Mouse (Mus musculus): Measurements from ENCODE around the gene Fbxw5.

Fbxw5 gene

GRCm38 (mm10) chr2:25477967-25478675, 22.4 kb upstream of the Fbxw5 start:
- peak; percentile 75 for DNase-seq (ENCODE audit: low spot score)

GRCm38 (mm10) chr2:25479551-25480311, 20.8 kb upstream of the Fbxw5 start:
- DNase-seq (ENCODE audit: low spot score) = no peak

GRCm38 (mm10) chr2:25480541-25480940, 20.0 kb upstream of the Fbxw5 start:
- DNase-seq (ENCODE audit: low spot score) = no peak

DNA sequence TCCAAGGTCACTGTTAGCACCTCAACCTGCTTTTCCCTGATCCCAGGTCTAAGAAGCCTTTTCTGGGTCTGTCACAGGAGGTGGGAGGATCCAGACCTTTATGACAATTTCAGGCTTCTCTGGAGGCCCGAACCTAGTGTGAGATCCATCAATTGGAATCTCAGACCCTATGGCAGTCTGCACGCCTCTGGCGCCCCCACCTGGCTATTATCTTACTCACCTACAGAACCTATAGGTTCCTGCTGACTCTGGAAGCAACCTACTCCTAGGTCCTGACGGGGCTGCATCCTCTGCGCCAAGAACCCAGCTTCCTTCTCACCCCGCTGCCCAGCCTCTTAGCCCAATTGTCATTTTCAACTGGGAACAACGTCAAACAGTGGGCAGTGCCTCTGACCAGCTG, 17.6 kb upstream of the Fbxw5 start:
- no peak for DNase-seq (ENCODE audit: low spot score)

DNA sequence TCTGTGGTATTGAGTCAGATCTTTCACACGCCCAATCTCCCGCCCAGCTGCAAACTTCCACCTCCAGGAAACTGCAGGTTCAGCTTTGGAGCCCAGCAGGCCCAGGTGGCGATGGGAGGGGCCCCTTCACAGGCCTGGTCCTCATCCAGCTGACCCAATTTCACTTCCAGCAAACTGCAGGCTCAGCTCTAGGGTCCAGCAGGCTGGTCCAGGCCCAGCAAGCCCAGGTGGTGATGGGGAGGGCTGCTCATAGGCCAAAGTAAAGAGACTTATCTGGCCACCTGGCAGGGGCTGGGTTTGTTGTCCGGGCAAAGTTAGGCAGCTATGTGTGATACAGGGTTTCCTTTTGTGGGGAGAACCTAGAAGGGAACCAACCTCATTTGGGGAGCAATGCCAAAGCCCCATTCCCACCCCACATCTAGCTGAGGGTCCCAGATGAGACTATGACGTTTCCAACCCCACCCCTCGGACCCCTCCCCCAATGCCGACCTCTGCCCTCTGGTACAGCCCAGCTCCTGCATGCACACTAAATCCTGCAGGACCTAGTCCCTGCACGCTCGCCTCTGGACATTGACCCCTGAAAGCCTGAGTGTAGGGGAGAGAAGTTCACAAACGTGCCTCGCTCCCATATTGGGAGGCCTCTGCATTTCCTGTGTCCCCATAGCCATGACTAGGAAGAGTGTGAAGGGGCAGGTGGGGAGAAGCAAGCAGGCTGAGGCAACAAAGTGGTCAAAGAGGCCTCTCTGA, 15.5 kb upstream of the Fbxw5 start:
- DNase-seq (ENCODE audit: low spot score) = no peak

DNA sequence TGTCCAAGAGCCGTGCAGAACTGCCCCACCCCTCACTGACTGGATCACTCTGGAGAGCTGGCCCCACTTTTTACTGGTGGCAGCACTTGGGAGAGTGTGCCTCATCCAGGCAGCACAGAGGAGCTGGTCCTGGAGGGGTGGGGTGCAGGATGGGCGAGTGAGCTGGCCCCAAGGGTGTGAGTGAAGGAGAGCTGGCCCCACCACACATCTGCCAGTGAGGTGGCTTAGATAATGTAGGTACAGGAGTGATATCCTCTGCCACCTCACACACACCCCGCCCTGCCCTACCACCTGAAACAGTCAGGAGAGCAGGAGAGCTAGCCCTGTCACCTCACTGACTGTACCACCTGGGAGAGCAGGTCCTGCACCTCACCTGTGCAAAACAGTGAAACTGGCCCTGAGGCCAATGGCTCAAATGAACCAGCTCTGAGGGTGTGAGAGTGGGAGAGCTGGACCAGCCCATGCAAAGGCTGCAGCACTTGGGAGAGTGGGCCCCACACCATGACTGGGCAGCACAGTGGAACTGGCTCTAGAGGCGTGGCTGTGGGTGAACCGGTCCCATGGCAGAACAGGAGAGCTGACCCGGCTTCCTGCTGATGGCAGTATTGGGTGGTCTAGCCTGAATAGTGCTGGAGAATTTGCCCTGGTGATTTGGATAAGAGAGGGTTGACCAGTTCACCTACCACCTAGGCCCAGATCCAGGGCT, 12.4 kb upstream of the Fbxw5 start:
- no peak for DNase-seq (ENCODE audit: low spot score)

DNA sequence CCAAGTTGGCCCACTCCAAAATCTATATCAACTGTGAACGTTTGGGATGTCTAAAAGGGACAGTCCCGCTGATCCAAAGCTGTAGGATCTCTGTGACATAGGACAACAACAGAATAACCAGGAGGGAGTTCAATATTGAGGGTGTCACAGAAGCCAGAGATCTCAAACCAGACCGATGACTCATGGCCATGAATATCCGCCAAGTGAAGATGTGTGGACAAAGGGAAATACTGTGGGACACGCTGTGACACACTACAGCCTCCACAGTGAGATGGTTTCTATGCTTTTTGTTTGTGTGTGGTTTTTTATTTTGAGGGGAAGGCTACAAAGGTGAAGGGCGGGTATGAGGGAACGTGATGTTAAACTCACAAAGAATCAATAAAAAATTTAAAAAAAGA, 11.9 kb upstream of the Fbxw5 start:
- no peak for DNase-seq (ENCODE audit: low spot score)

- DNase-seq (ENCODE audit: low spot score) = no peak
Observed at GRCm38 (mm10) chr2:25492988-25493387, 7.6 kb upstream of the Fbxw5 start.

GRCm38 (mm10) chr2:25493476-25493961, 7.0 kb upstream of the Fbxw5 start, which contains the start of gene Lcn12:
TSS of gene Lcn12 (minus strand) at chr2:25493911.
- no peak for DNase-seq (ENCODE audit: low spot score)

- DNase-seq (ENCODE audit: low spot score) = no peak
Observed at GRCm38 (mm10) chr2:25496462-25496861, 4.1 kb upstream of the Fbxw5 start.

- no peak for DNase-seq (ENCODE audit: low spot score)
Observed at GRCm38 (mm10) chr2:25497846-25498575, 2.5 kb upstream of the Fbxw5 start.

DNA sequence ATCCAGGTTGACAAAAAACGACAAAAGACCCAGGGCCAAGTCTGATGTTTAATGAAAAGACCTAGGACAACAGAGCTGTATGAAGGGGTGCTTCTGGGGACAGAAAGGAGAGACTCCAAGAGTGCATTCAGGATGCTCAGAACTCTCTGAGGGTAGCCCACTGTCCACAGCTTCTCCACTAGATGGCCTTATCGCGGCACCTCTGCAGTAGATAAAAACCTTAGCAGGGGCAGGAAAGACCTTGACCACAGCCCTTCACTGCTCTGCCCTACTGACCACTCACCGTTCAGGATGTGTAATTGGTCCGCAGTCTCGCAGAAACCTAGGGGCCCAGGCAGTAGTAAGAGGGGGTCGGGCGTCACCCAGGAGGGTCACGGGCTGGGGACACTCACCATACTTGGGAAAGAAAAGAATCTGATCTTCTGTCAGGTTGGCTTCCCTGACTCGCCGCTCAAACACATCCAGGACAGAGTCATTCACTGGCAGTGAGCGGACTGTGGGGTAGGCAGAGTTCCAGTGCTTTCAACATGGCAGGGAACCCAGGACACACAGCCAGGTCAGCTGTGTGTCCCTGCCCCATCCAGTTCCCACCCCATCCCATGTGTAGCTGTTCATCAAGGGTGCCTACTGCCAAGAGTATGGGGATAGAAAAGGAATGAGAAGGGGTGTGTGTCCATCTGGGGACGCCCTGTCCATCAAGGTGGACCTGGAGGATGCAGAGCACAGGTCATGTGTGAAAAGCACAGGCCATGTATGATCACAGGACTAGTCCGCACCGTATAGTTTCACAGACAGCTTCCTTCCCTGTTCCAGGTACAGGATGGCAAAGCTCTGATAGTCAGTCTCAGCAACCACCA, 1.7 kb upstream of the Fbxw5 start:
- DNase-seq (ENCODE audit: low spot score) = no peak

GRCm38 (mm10) chr2:25500071-25500575, 427 bp upstream of the Fbxw5 start:
- DNase-seq (ENCODE audit: low spot score) = no peak

GRCm38 (mm10) chr2:25501593-25502486, 1.3 kb downstream of the Fbxw5 start, which contains the start of gene C8g:
TSS of gene C8g (minus strand) at chr2:25501719.
- DNase-seq (ENCODE audit: low spot score) = no peak

- DNase-seq (ENCODE audit: low spot score) = no peak
Observed at GRCm38 (mm10) chr2:25502726-25503125, 2.2 kb downstream of the Fbxw5 start.

GRCm38 (mm10) chr2:25504538-25504937, 4.0 kb downstream of the Fbxw5 start:
- DNase-seq (ENCODE audit: low spot score) = no peak

DNA sequence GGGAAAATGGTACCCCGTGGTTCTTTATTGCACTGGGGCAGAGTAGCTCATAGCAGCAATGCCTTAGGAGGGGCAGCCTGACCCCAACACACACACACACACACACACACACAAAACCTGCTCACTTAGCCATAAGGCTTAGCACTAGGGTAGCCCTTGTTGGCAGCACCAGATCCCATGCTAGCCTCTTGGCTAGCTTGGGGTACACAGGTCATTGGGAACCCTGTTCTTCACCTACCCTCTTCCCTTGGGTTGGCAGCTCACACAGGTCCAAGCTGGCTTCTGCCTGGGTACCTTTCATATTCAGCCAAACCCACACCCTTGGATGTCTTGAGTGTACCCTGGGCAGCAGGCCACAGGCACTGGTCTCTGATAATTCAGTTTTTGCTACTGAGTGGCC, 4.5 kb downstream of the Fbxw5 start:
- DNase-seq (ENCODE audit: low spot score) = no peak

DNA sequence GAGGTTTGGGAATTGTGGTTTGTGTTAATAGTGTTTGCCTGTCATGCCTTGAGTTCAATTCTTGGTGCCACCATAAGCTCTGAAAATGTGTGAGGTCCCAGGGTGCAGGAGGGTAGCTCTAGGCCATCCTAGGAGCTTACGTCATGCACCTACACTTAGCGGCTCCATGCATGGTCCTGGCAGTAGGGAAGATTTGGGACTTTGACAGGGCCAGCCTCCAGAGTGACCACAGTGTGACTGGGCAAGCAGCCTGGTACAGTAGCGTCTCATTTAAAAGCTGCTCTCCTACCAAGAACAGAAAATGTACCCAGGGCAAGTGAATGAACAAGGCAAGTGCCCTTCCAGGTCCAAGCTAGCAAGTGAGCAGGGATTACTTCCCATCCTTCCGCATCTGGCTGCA, 5.3 kb downstream of the Fbxw5 start:
- DNase-seq (ENCODE audit: low spot score) = no peak

DNA sequence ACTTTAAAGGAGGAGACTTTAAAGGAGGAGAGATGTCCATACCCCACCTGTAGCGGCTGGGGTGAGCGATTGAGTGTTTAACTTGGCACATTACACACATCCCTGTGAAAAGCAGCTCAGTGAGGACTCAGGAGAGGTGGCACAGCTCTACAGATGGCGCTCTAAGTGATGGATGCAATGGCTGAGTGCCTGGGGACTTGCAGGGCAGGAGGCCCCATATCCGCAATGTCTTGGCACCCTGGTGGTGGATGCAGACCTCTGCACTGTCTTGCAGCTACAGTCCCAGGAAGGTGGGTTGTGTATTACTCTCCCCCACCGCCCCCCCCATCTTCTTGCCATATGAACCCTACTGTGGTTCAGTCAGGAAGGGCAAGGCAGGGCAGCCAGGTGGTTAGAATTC, 6.4 kb downstream of the Fbxw5 start:
- no peak for DNase-seq (ENCODE audit: low spot score)

Data from layer of hippocampus, adult 11-12 months (tissue).